26 mouse cellular contexts compared by ENCODE assay signal in genomic region chr9:70095016-70095415, GRCm38 (mm10). TPM values are rescaled to one million over a fixed set of nuclear protein-coding genes. Genes with fewer than 3 reads are reported as not detected.
A peak's percentile ranks its signal among the peaks of the same experiment; 100 is the strongest.
DNase-seq lines count a peak whose midpoint lies in the region; ATAC-seq and TF ChIP-seq lines count a peak whose summit lies in the region.
"Had no signal": no experiment of that assay in that cellular context is flagged by ENCODE, and none has a peak within 500 bp of the region (broad histone marks: within the 10 kb centered on the region; RNA-seq: fewer than 3 reads in every experiment).

No protein-coding gene starts in this region.

- no peak overlapping the region for H3K27ac ChIP-seq in midbrain, embryonic 11.5 days (ENCODE audit: low read depth, low read length)
- H3K27ac ChIP-seq in midbrain, embryonic 15.5 days, result no peak overlapping the region
- no peak overlapping the region for H3K27ac ChIP-seq in hindbrain, embryonic 12.5 days
- H3K27ac ChIP-seq in forebrain, embryonic 10.5 days, result no peak overlapping the region
- no peak overlapping the region for H3K27ac ChIP-seq in layer of hippocampus, adult 2 months

- H3K36me3 ChIP-seq in midbrain, embryonic 11.5 days (ENCODE audit: control insufficient read depth, insufficient read depth, low read length), result no peaks in the 10 kb centered on the region
- no peaks in the 10 kb centered on the region for H3K36me3 ChIP-seq in midbrain, embryonic 15.5 days (replicated peaks)
- no peaks in the 10 kb centered on the region for H3K36me3 ChIP-seq in hindbrain, embryonic 12.5 days
- no peaks in the 10 kb centered on the region for H3K36me3 ChIP-seq in forebrain, embryonic 10.5 days (replicated peaks)
- H3K36me3 ChIP-seq: G1E had no signal

- ATAC-seq in midbrain, embryonic 11.5 days (ENCODE audit: low FRiP score), result no peak
- ATAC-seq in midbrain, embryonic 15.5 days (replicated peaks), result no peak
- peak; percentile 58 for ATAC-seq in CD4-positive, CD25-positive, alpha-beta regulatory T cell, adult 4 months
- ATAC-seq in hindbrain, embryonic 12.5 days (ENCODE audit: low FRiP score), result no peak
- ATAC-seq: activated CD4-positive, CD25-positive, alpha-beta regulatory T cell, adult 4 months; Patski had no signal

- no peaks in the 10 kb centered on the region for H3K27me3 ChIP-seq in midbrain, embryonic 11.5 days (ENCODE audit: control insufficient read depth, insufficient read depth, low read length)
- no peaks in the 10 kb centered on the region for H3K27me3 ChIP-seq in midbrain, embryonic 15.5 days (replicated peaks)
- no peaks in the 10 kb centered on the region for H3K27me3 ChIP-seq in hindbrain, embryonic 12.5 days
- no peaks in the 10 kb centered on the region for H3K27me3 ChIP-seq in forebrain, embryonic 10.5 days (ENCODE audit: poor library complexity, severe bottlenecking)
- H3K27me3 ChIP-seq: CH12.LX, Patski had no signal

- H3K4me1 ChIP-seq in midbrain, embryonic 11.5 days (ENCODE audit: control insufficient read depth, insufficient read depth, low read length), result no peaks in the 10 kb centered on the region
- H3K4me1 ChIP-seq in midbrain, embryonic 15.5 days, result no peaks in the 10 kb centered on the region
- H3K4me1 ChIP-seq in hindbrain, embryonic 12.5 days, result no peaks in the 10 kb centered on the region
- H3K4me1 ChIP-seq in forebrain, embryonic 10.5 days, result no peaks in the 10 kb centered on the region

- 88% methylated on average over 6 of the region's 6 CpGs for WGBS in midbrain, embryonic 11.5 days
- 80% methylated on average over 6 of the region's 6 CpGs for WGBS in midbrain, embryonic 15.5 days
- 72% methylated on average over 6 of the region's 6 CpGs for WGBS in hindbrain, embryonic 12.5 days
- 84% methylated on average over 6 of the region's 6 CpGs for WGBS in forebrain, embryonic 10.5 days

- DNase-seq in midbrain, embryonic 11.5 days (ENCODE audit: low spot score, missing footprints), result peak; percentile 74
- DNase-seq in CD4-positive, CD25-positive, alpha-beta regulatory T cell, adult 2 months (ENCODE audit: low read depth, low spot score), result peak; percentile 17
- DNase-seq in naive thymus-derived CD4-positive, alpha-beta T cell, adult 2 months (ENCODE audit: low read depth), result peak; percentile 15
- no peak for DNase-seq in forebrain, embryonic 10.5 days (ENCODE audit: extremely low spot score, low spot score)
- DNase-seq in layer of hippocampus, adult 2 months (ENCODE audit: low spot score in 2 of 2), result no peak
- DNase-seq: adrenal gland, adult 2 months; adrenal gland, adult 8-10 months; adrenal gland, postnatal 10 days; adrenal gland, postnatal 14 days; adrenal gland, postnatal 25 days; adrenal gland, postnatal 36 days; cerebellum, adult 11 months; cerebellum, adult 11-12 months; cerebellum, adult 18-20 months; cerebellum, adult 2 months had no signal

- H3K9ac ChIP-seq in midbrain, embryonic 11.5 days (ENCODE audit: low read length), result no peak overlapping the region
- no peak overlapping the region for H3K9ac ChIP-seq in midbrain, embryonic 15.5 days
- no peak overlapping the region for H3K9ac ChIP-seq in hindbrain, embryonic 12.5 days

- TF ChIP-seq CTCF in layer of hippocampus, adult 2 months (conservative IDR thresholded peaks at IDR 0.05), result no peak

- no peaks in the 10 kb centered on the region for H3K9me3 ChIP-seq in midbrain, embryonic 11.5 days (ENCODE audit: control insufficient read depth, low read length)
- H3K9me3 ChIP-seq in midbrain, embryonic 15.5 days, result no peaks in the 10 kb centered on the region
- H3K9me3 ChIP-seq in hindbrain, embryonic 12.5 days (replicated peaks), result 0 out of 2 replicates have a peak, but pooled peaks cover 3% of the 10 kb centered on the region
- H3K9me3 ChIP-seq in forebrain, embryonic 10.5 days, result no peaks in the 10 kb centered on the region; the same call in 1 of the 2 replicates
- H3K9me3 ChIP-seq: G1E had no signal

- no peak overlapping the region for H3K4me2 ChIP-seq in midbrain, embryonic 11.5 days
- no peak overlapping the region for H3K4me2 ChIP-seq in midbrain, embryonic 15.5 days
- H3K4me2 ChIP-seq in hindbrain, embryonic 12.5 days (replicated peaks), result no peak overlapping the region

- no peak overlapping the region for H3K4me3 ChIP-seq in midbrain, embryonic 11.5 days (ENCODE audit: low read depth, low read length)
- no peak overlapping the region for H3K4me3 ChIP-seq in midbrain, embryonic 15.5 days
- H3K4me3 ChIP-seq in hindbrain, embryonic 12.5 days, result no peak overlapping the region
- H3K4me3 ChIP-seq in forebrain, embryonic 10.5 days, result no peak overlapping the region
- no peak overlapping the region for H3K4me3 ChIP-seq in layer of hippocampus, adult 2 months

RNA-seq across cellular contexts. Expression of gene Fam81a, which starts 47.3 kb away (rescaled TPM):
- 4.7 TPM in 2 replicates for polyA plus RNA-seq in midbrain, embryonic 11.5 days (2014; fragmentation: Nextera tagmentation; extraction: Ambion mirVana)
- 8.2 and 8.4 TPM in 2 replicates for polyA plus RNA-seq in midbrain, embryonic 15.5 days (2015; fragmentation: Nextera tagmentation; extraction: Ambion mirVana)
- polyA plus RNA-seq in CD4-positive, CD25-positive, alpha-beta regulatory T cell, adult 4 months (2017; shearing (Covaris generic)), result 1 to 10 TPM; 1.3 to 1.5 TPM
- 7.4 and 8.3 TPM in 2 replicates for polyA plus RNA-seq in hindbrain, embryonic 12.5 days (2016; fragmentation: Nextera tagmentation; extraction: Ambion mirVana)
- polyA plus RNA-seq in forebrain, embryonic 10.5 days (2016; fragmentation: Nextera tagmentation; extraction: Ambion mirVana), result 3.5 and 3.8 TPM in 2 replicates
- total RNA-seq in layer of hippocampus, adult 2 months (2021), result 10 to 100 TPM; 90.4 to 92.0 TPM
- total RNA-seq: G1E, MEL had no signal
- polyA plus RNA-seq: G1E had no signal

RNA-seq across cellular contexts. Expression of gene Gcnt3, which starts 57.1 kb away (rescaled TPM):
- not detected in 2 replicates for polyA plus RNA-seq in midbrain, embryonic 11.5 days (2014; fragmentation: Nextera tagmentation; extraction: Ambion mirVana)
- not detected in 2 replicates for polyA plus RNA-seq in midbrain, embryonic 15.5 days (2015; fragmentation: Nextera tagmentation; extraction: Ambion mirVana)
- polyA plus RNA-seq in CD4-positive, CD25-positive, alpha-beta regulatory T cell, adult 4 months (2017; shearing (Covaris generic)), result not detected
- polyA plus RNA-seq in hindbrain, embryonic 12.5 days (2016; fragmentation: Nextera tagmentation; extraction: Ambion mirVana), result not detected in 2 replicates
- polyA plus RNA-seq in forebrain, embryonic 10.5 days (2016; fragmentation: Nextera tagmentation; extraction: Ambion mirVana), result not detected in 2 replicates
- not detected for total RNA-seq in layer of hippocampus, adult 2 months (2021)
- total RNA-seq: adrenal gland, adult 18-20 months; adrenal gland, adult 8-10 months; adrenal gland, postnatal 10 days; adrenal gland, postnatal 14 days; adrenal gland, postnatal 25 days; adrenal gland, postnatal 36 days; adrenal gland, postnatal 4 days; MEL had no signal
- polyA plus RNA-seq: activated CD4-positive, CD25-positive, alpha-beta regulatory T cell, adult 4 months; adrenal gland, adult 2 months; brain, embryonic 14.5 days; cerebellum, adult 2 months; G1E had no signal

Comparison
In these comparisons a context has a peak if more than half of its experiments do, and no peak if none do; other contexts are left out.
1. DNase-seq: peak in midbrain, embryonic 11.5 days (single experiment), CD4-positive, CD25-positive, alpha-beta regulatory T cell, adult 2 months (single experiment) and naive thymus-derived CD4-positive, alpha-beta T cell, adult 2 months (single experiment); none in forebrain, embryonic 10.5 days (single experiment) and layer of hippocampus, adult 2 months (0 of 2).